Comparison of ENCODE assay signal across 12 mouse cellular contexts in genomic region chr9:107609433-107609830, GRCm38 (mm10). TPM values are rescaled to one million over a fixed set of nuclear protein-coding genes. Genes with fewer than 3 reads are reported as not detected.
DNase-seq lines count a peak whose midpoint lies in the region; ATAC-seq and TF ChIP-seq lines count a peak whose summit lies in the region.
"Had no signal": no experiment of that assay in that cellular context is flagged by ENCODE, and none has a peak within 500 bp of the region (broad histone marks: within the 10 kb centered on the region; RNA-seq: fewer than 3 reads in every experiment).

No protein-coding gene starts in this region.

- ATAC-seq in forebrain, embryonic 12.5 days (ENCODE audit: low FRiP score): no peak
- ATAC-seq in forebrain, embryonic 14.5 days: no peak
- no peak for ATAC-seq in hindbrain, embryonic 11.5 days (ENCODE audit: low FRiP score)
- no peak for ATAC-seq in intestine, postnatal 0 days
- ATAC-seq in granulocyte monocyte progenitor cell, adult 5-6 weeks (replicated peaks; ENCODE audit: poor library complexity, severe bottlenecking): no peak

- no peaks in the 10 kb centered on the region for H3K9me3 ChIP-seq in forebrain, embryonic 12.5 days
- no peaks in the 10 kb centered on the region for H3K9me3 ChIP-seq in forebrain, embryonic 14.5 days (replicated peaks; ENCODE audit: control insufficient read depth, low read length)
- no peaks in the 10 kb centered on the region for H3K9me3 ChIP-seq in hindbrain, embryonic 10.5 days
- no peaks in the 10 kb centered on the region for H3K9me3 ChIP-seq in hindbrain, embryonic 11.5 days (ENCODE audit: control insufficient read depth, low read length)
- H3K9me3 ChIP-seq in ES-Bruce4 (replicated peaks; ENCODE audit: control insufficient read depth, insufficient read depth, low read length, poor library complexity, severe bottlenecking): no peaks in the 10 kb centered on the region
- no peaks in the 10 kb centered on the region for H3K9me3 ChIP-seq in intestine, postnatal 0 days (ENCODE audit: control insufficient read depth)

- TF ChIP-seq EP300 in ES-Bruce4 (IDR thresholded peaks at IDR 0.05; ENCODE audit: insufficient read depth, low read depth, low read length): no peak

- no peak overlapping the region for H3K4me2 ChIP-seq in forebrain, embryonic 12.5 days
- no peak overlapping the region for H3K4me2 ChIP-seq in forebrain, embryonic 14.5 days (ENCODE audit: low read length)
- H3K4me2 ChIP-seq in hindbrain, embryonic 11.5 days (replicated peaks; ENCODE audit: low read depth, low read length): no peak overlapping the region
- peak overlapping the region; percentile 62; the same call in 1 of the 2 replicates for H3K4me2 ChIP-seq in intestine, postnatal 0 days (replicated peaks; ENCODE audit: low read depth)
- H3K4me2 ChIP-seq: liver, embryonic 11.5 days had no signal

- no peaks in the 10 kb centered on the region; the same call in 1 of the 2 replicates for H3K27me3 ChIP-seq in forebrain, embryonic 12.5 days
- no peaks in the 10 kb centered on the region for H3K27me3 ChIP-seq in forebrain, embryonic 14.5 days (replicated peaks; ENCODE audit: control insufficient read depth, insufficient read depth, low read length)
- peaks cover 13% of the 10 kb centered on the region; the same call in 1 of the 2 replicates for H3K27me3 ChIP-seq in hindbrain, embryonic 10.5 days (ENCODE audit: insufficient read depth, poor library complexity, severe bottlenecking)
- no peaks in the 10 kb centered on the region for H3K27me3 ChIP-seq in hindbrain, embryonic 11.5 days (ENCODE audit: control insufficient read depth, insufficient read depth, low read length)
- H3K27me3 ChIP-seq in ES-Bruce4 (ENCODE audit: control insufficient read depth, insufficient read depth, low read length, poor library complexity, severe bottlenecking): no peaks in the 10 kb centered on the region
- no peaks in the 10 kb centered on the region for H3K27me3 ChIP-seq in intestine, postnatal 0 days (replicated peaks; ENCODE audit: control insufficient read depth, insufficient read depth, low read length)

- no peak overlapping the region for H3K4me3 ChIP-seq in forebrain, embryonic 12.5 days (replicated peaks)
- H3K4me3 ChIP-seq in forebrain, embryonic 14.5 days (ENCODE audit: low read depth, low read length): no peak overlapping the region
- peak overlapping the region; percentile 18; the same call in 1 of the 2 replicates for H3K4me3 ChIP-seq in hindbrain, embryonic 10.5 days
- H3K4me3 ChIP-seq in hindbrain, embryonic 11.5 days (ENCODE audit: low read depth, low read length): no peak overlapping the region
- H3K4me3 ChIP-seq in ES-Bruce4 (ENCODE audit: low read depth, low read length): no peak overlapping the region
- H3K4me3 ChIP-seq in intestine, postnatal 0 days (ENCODE audit: low read depth, low read length): no peak overlapping the region

- peak overlapping the region; percentile 33; the same call in 1 of the 2 replicates for H3K9ac ChIP-seq in forebrain, embryonic 12.5 days
- H3K9ac ChIP-seq in forebrain, embryonic 14.5 days (ENCODE audit: low read length): no peak overlapping the region
- H3K9ac ChIP-seq in hindbrain, embryonic 11.5 days (ENCODE audit: low read depth, low read length): no peak overlapping the region
- H3K9ac ChIP-seq in ES-Bruce4 (ENCODE audit: low read depth, poor library complexity, severe bottlenecking): 0 out of 2 replicates have a peak overlapping the region, but pooled peaks have one; percentile 15
- H3K9ac ChIP-seq in intestine, postnatal 0 days (ENCODE audit: low read depth, low read length): no peak overlapping the region

- WGBS in forebrain, embryonic 12.5 days: 66% methylated on average over 4 of the region's 4 CpGs
- WGBS in forebrain, embryonic 14.5 days: 63% methylated on average over 4 of the region's 4 CpGs
- WGBS in hindbrain, embryonic 10.5 days: 67% methylated on average over 4 of the region's 4 CpGs
- WGBS in hindbrain, embryonic 11.5 days: 67% methylated on average over 4 of the region's 4 CpGs
- WGBS in intestine, postnatal 0 days: 76% methylated on average over 4 of the region's 4 CpGs

- H3K4me1 ChIP-seq in forebrain, embryonic 12.5 days: peaks cover 72% of the 10 kb centered on the region
- peaks cover 20% of the 10 kb centered on the region for H3K4me1 ChIP-seq in forebrain, embryonic 14.5 days (ENCODE audit: control insufficient read depth, insufficient read depth, low read length)
- peaks cover 97% of the 10 kb centered on the region for H3K4me1 ChIP-seq in hindbrain, embryonic 10.5 days (replicated peaks)
- H3K4me1 ChIP-seq in hindbrain, embryonic 11.5 days (replicated peaks; ENCODE audit: control insufficient read depth, insufficient read depth, low read length): peaks cover 24% of the 10 kb centered on the region
- peaks cover 12% of the 10 kb centered on the region for H3K4me1 ChIP-seq in ES-Bruce4 (ENCODE audit: control insufficient read depth, insufficient read depth, low read length)
- H3K4me1 ChIP-seq in intestine, postnatal 0 days (replicated peaks; ENCODE audit: control insufficient read depth, insufficient read depth, low read length): peaks cover 28% of the 10 kb centered on the region

- TF ChIP-seq POLR2A in ES-Bruce4 (IDR thresholded peaks at IDR 0.05; ENCODE audit: insufficient read depth, low read length): no peak

- H3K36me3 ChIP-seq in forebrain, embryonic 12.5 days (replicated peaks): peaks cover 9% of the 10 kb centered on the region
- H3K36me3 ChIP-seq in forebrain, embryonic 14.5 days (ENCODE audit: control insufficient read depth, insufficient read depth, low read length): peaks cover 9% of the 10 kb centered on the region
- peaks cover 12% of the 10 kb centered on the region for H3K36me3 ChIP-seq in hindbrain, embryonic 10.5 days
- H3K36me3 ChIP-seq in hindbrain, embryonic 11.5 days (ENCODE audit: control insufficient read depth, insufficient read depth, low read length): 0 out of 2 replicates have a peak, but pooled peaks cover 3% of the 10 kb centered on the region
- 0 out of 2 replicates have a peak, but pooled peaks cover 2% of the 10 kb centered on the region for H3K36me3 ChIP-seq in ES-Bruce4 (ENCODE audit: control insufficient read depth, insufficient read depth, low read length, poor library complexity, severe bottlenecking)
- H3K36me3 ChIP-seq in intestine, postnatal 0 days (ENCODE audit: control insufficient read depth, insufficient read depth): peaks cover 9% of the 10 kb centered on the region

- H3K27ac ChIP-seq in forebrain, embryonic 12.5 days: peak overlapping the region; percentile 46; the same call in 1 of the 2 replicates
- H3K27ac ChIP-seq in forebrain, embryonic 14.5 days (ENCODE audit: low read depth, low read length): no peak overlapping the region
- H3K27ac ChIP-seq in hindbrain, embryonic 10.5 days: peak overlapping the region; percentile 99
- H3K27ac ChIP-seq in hindbrain, embryonic 11.5 days (ENCODE audit: low read depth, low read length): no peak overlapping the region
- H3K27ac ChIP-seq in ES-Bruce4 (ENCODE audit: insufficient read depth, low read length): no peak overlapping the region
- peak overlapping the region; percentile 54; the same call in 1 of the 2 replicates for H3K27ac ChIP-seq in intestine, postnatal 0 days (ENCODE audit: low read depth, low read length)

- no peak for TF ChIP-seq CTCF in ES-Bruce4 (IDR thresholded peaks at IDR 0.05; ENCODE audit: low read depth, low read length)
- no peak for TF ChIP-seq CTCF in intestine, postnatal 0 days (IDR thresholded peaks at IDR 0.05; ENCODE audit: low read depth)

- DNase-seq in forebrain, embryonic 14.5 days (ENCODE audit: low spot score): no peak
- no peak for DNase-seq in hindbrain, embryonic 10.5 days (ENCODE audit: low spot score)
- DNase-seq in hindbrain, embryonic 11.5 days (ENCODE audit: low spot score): no peak
- no peak for DNase-seq in adrenal gland, adult 18-20 months (ENCODE audit: low spot score in 2 of 2)
- DNase-seq: adrenal gland, postnatal 14 days; cerebellum, postnatal 10 days; spleen, adult 18-20 months had no signal

RNA-seq across cellular contexts. Expression of gene Sema3b, which starts 0.4 kb away (rescaled TPM):
- 1.7 and 2.6 TPM in 2 replicates for polyA plus RNA-seq in forebrain, embryonic 12.5 days (2016; fragmentation: Nextera tagmentation; extraction: Ambion mirVana)
- polyA plus RNA-seq in forebrain, embryonic 14.5 days (2014; fragmentation: Nextera tagmentation; extraction: Ambion mirVana): 0.85 and 1.3 TPM in 2 replicates
- polyA plus RNA-seq in hindbrain, embryonic 10.5 days (2016; fragmentation: Nextera tagmentation; extraction: Ambion mirVana): 3.9 and 5.2 TPM in 2 replicates
- polyA plus RNA-seq in hindbrain, embryonic 11.5 days (2014; fragmentation: Nextera tagmentation; extraction: Ambion mirVana): 1.4 and 1.6 TPM in 2 replicates
- 15.4 and 16.5 TPM in 2 replicates for polyA plus RNA-seq in ES-Bruce4 (2011; ENCODE audit: insufficient read depth, insufficient read length, low read depth, missing spikeins)
- 37.1 and 37.3 TPM in 2 replicates for polyA plus RNA-seq in intestine, postnatal 0 days (2015; fragmentation: Nextera tagmentation; extraction: Ambion mirVana)
- not detected in 2 replicates for total RNA-seq in granulocyte monocyte progenitor cell, adult 5-6 weeks (2014; fragmentation: Nextera tagmentation)
- not detected in 2 replicates for total RNA-seq in granulocyte monocyte progenitor cell, adult 5-6 weeks (2017)
- 1 to 10 TPM; 5.1 to 6.3 TPM for total RNA-seq in adrenal gland, adult 18-20 months (2021)

RNA-seq across cellular contexts. Expression of gene Ifrd2, which starts 22.0 kb away (rescaled TPM):
- 22.1 and 26.3 TPM in 2 replicates for polyA plus RNA-seq in forebrain, embryonic 12.5 days (2016; fragmentation: Nextera tagmentation; extraction: Ambion mirVana)
- polyA plus RNA-seq in forebrain, embryonic 14.5 days (2014; fragmentation: Nextera tagmentation; extraction: Ambion mirVana): 18.7 and 19.1 TPM in 2 replicates
- polyA plus RNA-seq in hindbrain, embryonic 10.5 days (2016; fragmentation: Nextera tagmentation; extraction: Ambion mirVana): 41.1 and 54.1 TPM in 2 replicates
- polyA plus RNA-seq in hindbrain, embryonic 11.5 days (2014; fragmentation: Nextera tagmentation; extraction: Ambion mirVana): 26.9 and 27.7 TPM in 2 replicates
- 43.8 and 45.3 TPM in 2 replicates for polyA plus RNA-seq in ES-Bruce4 (2011; ENCODE audit: insufficient read depth, insufficient read length, low read depth, missing spikeins)
- polyA plus RNA-seq in intestine, postnatal 0 days (2015; fragmentation: Nextera tagmentation; extraction: Ambion mirVana): 36.9 and 38.9 TPM in 2 replicates
- total RNA-seq in granulocyte monocyte progenitor cell, adult 5-6 weeks (2014; fragmentation: Nextera tagmentation): 89.9 and 105 TPM in 2 replicates
- 46.9 and 76.8 TPM in 2 replicates for total RNA-seq in granulocyte monocyte progenitor cell, adult 5-6 weeks (2017)
- 10 to 100 TPM; 38.0 to 41.1 TPM for total RNA-seq in adrenal gland, adult 18-20 months (2021)

RNA-seq across cellular contexts. Expression of gene Gnai2, which starts 25.7 kb away (rescaled TPM):
- 570 and 587 TPM in 2 replicates for polyA plus RNA-seq in forebrain, embryonic 12.5 days (2016; fragmentation: Nextera tagmentation; extraction: Ambion mirVana)
- 371 and 423 TPM in 2 replicates for polyA plus RNA-seq in forebrain, embryonic 14.5 days (2014; fragmentation: Nextera tagmentation; extraction: Ambion mirVana)
- polyA plus RNA-seq in hindbrain, embryonic 10.5 days (2016; fragmentation: Nextera tagmentation; extraction: Ambion mirVana): 554 and 640 TPM in 2 replicates
- 529 and 534 TPM in 2 replicates for polyA plus RNA-seq in hindbrain, embryonic 11.5 days (2014; fragmentation: Nextera tagmentation; extraction: Ambion mirVana)
- 266 and 284 TPM in 2 replicates for polyA plus RNA-seq in ES-Bruce4 (2011; ENCODE audit: insufficient read depth, insufficient read length, low read depth, missing spikeins)
- 245 and 265 TPM in 2 replicates for polyA plus RNA-seq in intestine, postnatal 0 days (2015; fragmentation: Nextera tagmentation; extraction: Ambion mirVana)
- 410 and 448 TPM in 2 replicates for total RNA-seq in granulocyte monocyte progenitor cell, adult 5-6 weeks (2014; fragmentation: Nextera tagmentation)
- total RNA-seq in granulocyte monocyte progenitor cell, adult 5-6 weeks (2017): 395 and 452 TPM in 2 replicates
- total RNA-seq in adrenal gland, adult 18-20 months (2021): 100 to 1,000 TPM; 238 to 263 TPM

RNA-seq across cellular contexts. Expression of gene Hyal3, which starts 28.8 kb away (rescaled TPM):
- polyA plus RNA-seq in forebrain, embryonic 12.5 days (2016; fragmentation: Nextera tagmentation; extraction: Ambion mirVana): 0.80 and 1.2 TPM in 2 replicates
- polyA plus RNA-seq in forebrain, embryonic 14.5 days (2014; fragmentation: Nextera tagmentation; extraction: Ambion mirVana): 0.66 and 1.0 TPM in 2 replicates
- 0.41 and 0.77 TPM in 2 replicates for polyA plus RNA-seq in hindbrain, embryonic 10.5 days (2016; fragmentation: Nextera tagmentation; extraction: Ambion mirVana)
- polyA plus RNA-seq in hindbrain, embryonic 11.5 days (2014; fragmentation: Nextera tagmentation; extraction: Ambion mirVana): 0.18 and 0.39 TPM in 2 replicates
- 1.0 and 2.1 TPM in 2 replicates for polyA plus RNA-seq in ES-Bruce4 (2011; ENCODE audit: insufficient read depth, insufficient read length, low read depth, missing spikeins)
- polyA plus RNA-seq in intestine, postnatal 0 days (2015; fragmentation: Nextera tagmentation; extraction: Ambion mirVana): 0.31 and 0.50 TPM in 2 replicates
- total RNA-seq in granulocyte monocyte progenitor cell, adult 5-6 weeks (2014; fragmentation: Nextera tagmentation): 0.34 TPM in 1 of 2 replicates, not detected in the other
- 0.26 and 0.46 TPM in 2 replicates for total RNA-seq in granulocyte monocyte progenitor cell, adult 5-6 weeks (2017)
- total RNA-seq in adrenal gland, adult 18-20 months (2021): 1 to 10 TPM; 1.4 to 1.7 TPM

RNA-seq across cellular contexts. Expression of gene Naa80, which starts 30.7 kb away (rescaled TPM):
- 13.7 and 14.2 TPM in 2 replicates for polyA plus RNA-seq in forebrain, embryonic 12.5 days (2016; fragmentation: Nextera tagmentation; extraction: Ambion mirVana)
- 17.4 and 18.7 TPM in 2 replicates for polyA plus RNA-seq in forebrain, embryonic 14.5 days (2014; fragmentation: Nextera tagmentation; extraction: Ambion mirVana)
- 19.2 and 20.8 TPM in 2 replicates for polyA plus RNA-seq in hindbrain, embryonic 10.5 days (2016; fragmentation: Nextera tagmentation; extraction: Ambion mirVana)
- 10.5 and 11.3 TPM in 2 replicates for polyA plus RNA-seq in hindbrain, embryonic 11.5 days (2014; fragmentation: Nextera tagmentation; extraction: Ambion mirVana)
- 18.6 and 21.1 TPM in 2 replicates for polyA plus RNA-seq in ES-Bruce4 (2011; ENCODE audit: insufficient read depth, insufficient read length, low read depth, missing spikeins)
- polyA plus RNA-seq in intestine, postnatal 0 days (2015; fragmentation: Nextera tagmentation; extraction: Ambion mirVana): 20.4 and 21.4 TPM in 2 replicates
- 7.1 and 18.2 TPM in 2 replicates for total RNA-seq in granulocyte monocyte progenitor cell, adult 5-6 weeks (2014; fragmentation: Nextera tagmentation)
- 5.5 and 8.2 TPM in 2 replicates for total RNA-seq in granulocyte monocyte progenitor cell, adult 5-6 weeks (2017)
- 10 to 100 TPM; 13.3 to 16.5 TPM for total RNA-seq in adrenal gland, adult 18-20 months (2021)

Comparison
In these comparisons a context has a peak if more than half of its experiments do, and no peak if none do; other contexts are left out.
1. H3K27ac ChIP-seq: peak in forebrain, embryonic 12.5 days (single experiment), hindbrain, embryonic 10.5 days (single experiment) and intestine, postnatal 0 days (single experiment); none in forebrain, embryonic 14.5 days (single experiment), hindbrain, embryonic 11.5 days (single experiment) and ES-Bruce4 (single experiment).
2. H3K9ac ChIP-seq: peak in forebrain, embryonic 12.5 days (single experiment) and ES-Bruce4 (single experiment); none in forebrain, embryonic 14.5 days (single experiment), hindbrain, embryonic 11.5 days (single experiment) and intestine, postnatal 0 days (single experiment).